ENCODE assay signal across 10 mouse cellular contexts in the genomic region with DNA sequence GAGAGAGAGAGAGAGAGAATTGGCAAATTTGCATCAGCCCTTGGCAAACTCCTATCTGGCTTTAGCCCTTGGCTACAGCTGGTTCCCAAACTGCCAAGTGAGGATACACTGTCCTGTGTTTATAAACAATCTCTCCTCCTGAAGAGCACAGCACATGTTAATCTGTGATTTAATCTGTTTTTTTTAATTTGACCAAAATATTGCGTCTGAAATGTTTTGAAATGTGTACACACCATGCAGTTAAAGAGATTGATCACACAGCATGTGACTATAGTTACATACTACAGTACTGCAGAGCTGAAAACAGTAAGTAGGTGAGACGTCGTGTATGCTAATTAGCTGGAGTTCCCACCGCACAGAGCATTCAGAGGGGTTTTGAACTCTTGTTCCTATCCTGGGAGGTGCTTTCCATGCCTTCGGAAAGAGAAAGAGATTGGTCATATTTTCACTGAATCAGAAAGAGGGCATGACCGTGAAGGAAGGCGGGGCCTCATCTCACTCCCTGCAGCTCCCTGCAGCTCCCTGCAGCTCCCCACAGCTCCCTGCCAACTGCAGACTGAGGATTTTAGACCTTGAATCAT. TPM values are rescaled to one million over a fixed set of nuclear protein-coding genes. Genes with fewer than 3 reads are reported as not detected.
DNase-seq lines count a peak whose midpoint lies in the region; ATAC-seq and TF ChIP-seq lines count a peak whose summit lies in the region.
"Had no signal": no experiment of that assay in that cellular context is flagged by ENCODE, and none has a peak within 500 bp of the region (broad histone marks: within the 10 kb centered on the region; RNA-seq: fewer than 3 reads in every experiment).

No protein-coding gene starts in this region.

- peaks cover 3% of the 10 kb centered on the region; the same call in 1 of the 2 replicates for H3K4me1 ChIP-seq in heart, embryonic 16.5 days (ENCODE audit: control insufficient read depth, insufficient read depth, low read length)
- H3K4me1 ChIP-seq in heart, embryonic 10.5 days, result peaks cover 21% of the 10 kb centered on the region
- H3K4me1 ChIP-seq in stomach, postnatal 0 days (replicated peaks; ENCODE audit: control insufficient read depth, insufficient read depth), result no peaks in the 10 kb centered on the region
- peaks cover 5% of the 10 kb centered on the region; the same call in 1 of the 2 replicates for H3K4me1 ChIP-seq in kidney, embryonic 14.5 days (ENCODE audit: control insufficient read depth, insufficient read depth, low read length)

- no peaks in the 10 kb centered on the region for H3K27me3 ChIP-seq in heart, embryonic 16.5 days (ENCODE audit: control insufficient read depth, insufficient read depth, low read length)
- 0 out of 2 replicates have a peak, but pooled peaks cover 4% of the 10 kb centered on the region for H3K27me3 ChIP-seq in heart, embryonic 10.5 days (ENCODE audit: insufficient read depth, poor library complexity, severe bottlenecking)
- H3K27me3 ChIP-seq in stomach, postnatal 0 days (ENCODE audit: control insufficient read depth, insufficient read depth, low read length), result no peaks in the 10 kb centered on the region
- H3K27me3 ChIP-seq in kidney, embryonic 14.5 days (ENCODE audit: control insufficient read depth, insufficient read depth, low read length), result no peaks in the 10 kb centered on the region

- H3K9ac ChIP-seq in heart, embryonic 16.5 days (ENCODE audit: low read length), result no peak overlapping the region
- no peak overlapping the region for H3K9ac ChIP-seq in stomach, postnatal 0 days (ENCODE audit: low read length)
- H3K9ac ChIP-seq in kidney, embryonic 14.5 days (ENCODE audit: low read depth, low read length), result no peak overlapping the region

- no peak for ATAC-seq in heart, embryonic 16.5 days (replicated peaks; ENCODE audit: extremely low read depth, insufficient read depth, low FRiP score)
- ATAC-seq in stomach, postnatal 0 days (ENCODE audit: low FRiP score, low TSS enrichment), result no peak
- ATAC-seq in kidney, embryonic 14.5 days (ENCODE audit: low FRiP score, low TSS enrichment), result no peak
- ATAC-seq: activated CD4-positive, CD25-positive, alpha-beta regulatory T cell, adult 4 months had no signal

- 0 out of 2 replicates have a peak overlapping the region, but pooled peaks have one; percentile 11 for H3K4me3 ChIP-seq in heart, embryonic 16.5 days (ENCODE audit: low read length)
- no peak overlapping the region; the same call in 1 of the 2 replicates for H3K4me3 ChIP-seq in heart, embryonic 10.5 days
- no peak overlapping the region for H3K4me3 ChIP-seq in stomach, postnatal 0 days (ENCODE audit: low read depth, low read length)
- no peak overlapping the region for H3K4me3 ChIP-seq in kidney, embryonic 14.5 days (ENCODE audit: low read length)

- TF ChIP-seq CTCF in stomach, postnatal 0 days (IDR thresholded peaks at IDR 0.05; ENCODE audit: low read depth), result no peak

- peak overlapping the region; percentile 41 for H3K4me2 ChIP-seq in heart, embryonic 16.5 days (ENCODE audit: low read depth, low read length)
- H3K4me2 ChIP-seq in stomach, postnatal 0 days (replicated peaks; ENCODE audit: low read depth), result 0 out of 2 replicates have a peak overlapping the region, but pooled peaks have one; percentile 0
- H3K4me2 ChIP-seq in kidney, embryonic 14.5 days (replicated peaks; ENCODE audit: low read depth, low read length), result no peak overlapping the region

- no peak for TF ChIP-seq EP300 in stomach, postnatal 0 days (optimal IDR thresholded peaks at IDR 0.05)

- no peaks in the 10 kb centered on the region for H3K9me3 ChIP-seq in heart, embryonic 16.5 days (replicated peaks; ENCODE audit: control insufficient read depth, low read length)
- no peaks in the 10 kb centered on the region for H3K9me3 ChIP-seq in heart, embryonic 10.5 days
- H3K9me3 ChIP-seq in stomach, postnatal 0 days (ENCODE audit: control insufficient read depth, low read length), result no peaks in the 10 kb centered on the region
- H3K9me3 ChIP-seq in kidney, embryonic 14.5 days (ENCODE audit: control insufficient read depth, low read length), result no peaks in the 10 kb centered on the region

- WGBS in heart, embryonic 16.5 days, result 27% methylated on average over 7 of the region's 7 CpGs
- 31% methylated on average over 7 of the region's 7 CpGs for WGBS in heart, embryonic 10.5 days
- 16% methylated on average over 7 of the region's 7 CpGs for WGBS in stomach, postnatal 0 days
- WGBS in kidney, embryonic 14.5 days, result 35% methylated on average over 7 of the region's 7 CpGs

- H3K36me3 ChIP-seq in heart, embryonic 16.5 days (ENCODE audit: control insufficient read depth, insufficient read depth), result no peaks in the 10 kb centered on the region
- no peaks in the 10 kb centered on the region for H3K36me3 ChIP-seq in heart, embryonic 10.5 days
- no peaks in the 10 kb centered on the region for H3K36me3 ChIP-seq in stomach, postnatal 0 days (ENCODE audit: control insufficient read depth, insufficient read depth, low read length)
- no peaks in the 10 kb centered on the region for H3K36me3 ChIP-seq in kidney, embryonic 14.5 days (ENCODE audit: control insufficient read depth, insufficient read depth, low read length)

- peak; percentile 53 for DNase-seq in adrenal gland, postnatal 10 days
- no peak for DNase-seq in adrenal gland, adult 18-20 months (ENCODE audit: low spot score in 2 of 2)
- DNase-seq in heart, embryonic 10.5 days (ENCODE audit: low spot score), result no peak
- DNase-seq in urinary bladder, postnatal 14 days (ENCODE audit: low spot score), result peak; percentile 30
- DNase-seq in urinary bladder, postnatal 10 days (ENCODE audit: low spot score), result no peak
- DNase-seq in stomach, postnatal 0 days (ENCODE audit: low spot score), result peak; percentile 28

- H3K27ac ChIP-seq in heart, embryonic 16.5 days (ENCODE audit: low read length), result no peak overlapping the region
- no peak overlapping the region for H3K27ac ChIP-seq in heart, embryonic 10.5 days
- no peak overlapping the region for H3K27ac ChIP-seq in stomach, postnatal 0 days (replicated peaks)
- H3K27ac ChIP-seq in kidney, embryonic 14.5 days (ENCODE audit: low read depth, low read length), result no peak overlapping the region
- H3K27ac ChIP-seq: macrophage had no signal

RNA-seq across cellular contexts. Expression of a gene that starts 24.2 kb away (rescaled TPM):
- total RNA-seq in adrenal gland, postnatal 10 days (2021), result 10 to 100 TPM in 1 of 2 experiments, 1 to 10 TPM in 1; 4.4 to 41.3 TPM
- 10 to 100 TPM; 15.9 to 29.0 TPM for total RNA-seq in adrenal gland, adult 18-20 months (2021)
- 0.22 and 0.24 TPM in 2 replicates for polyA plus RNA-seq in heart, embryonic 16.5 days (2015; fragmentation: Nextera tagmentation; extraction: Ambion mirVana)
- polyA plus RNA-seq in heart, embryonic 10.5 days (2016; fragmentation: Nextera tagmentation; extraction: Ambion mirVana), result 0.04 and 0.15 TPM in 2 replicates
- 0.04 and 0.05 TPM in 2 replicates for polyA plus RNA-seq in stomach, postnatal 0 days (2015; fragmentation: Nextera tagmentation; extraction: Ambion mirVana)
- 0.19 and 0.27 TPM in 2 replicates for polyA plus RNA-seq in kidney, embryonic 14.5 days (2014; fragmentation: Nextera tagmentation; extraction: Ambion mirVana)

Comparison
In these comparisons a context has a peak if more than half of its experiments do, and no peak if none do; other contexts are left out.
1. DNase-seq: peak in adrenal gland, postnatal 10 days (single experiment), urinary bladder, postnatal 14 days (single experiment) and stomach, postnatal 0 days (single experiment); none in adrenal gland, adult 18-20 months (0 of 2), heart, embryonic 10.5 days (single experiment) and urinary bladder, postnatal 10 days (single experiment).